Mouse (Mus musculus) lung, postnatal 0 days (tissue): Measurements from ENCODE around the gene Pias3.

ENCODE experiments used
- CTCF ChIP-seq: IDR thresholded peaks from 2 replicates; pipeline ENCODE4 v1.5.1; 2016; ENCODE audit warnings: antibody characterized with exemption, mild to moderate bottlenecking
- EP300 ChIP-seq: IDR thresholded peaks from 2 replicates; pipeline ENCODE4 v1.6.1; 2016; ENCODE audit warnings: antibody characterized with exemption, mild to moderate bottlenecking, control low read depth

GRCm38 (mm10) chr3:96690298-96690697, 5.9 kb upstream of the Pias3 start:
- TF ChIP-seq CTCF (peak; percentile 53), EP300 (no peak)
